Mouse (Mus musculus): ENCODE measurements around the gene Gm281. TPM values are rescaled to one million over a fixed set of nuclear protein-coding genes. Genes with fewer than 3 reads are reported as not detected.

Gm281 gene
- total RNA-seq (2023) = not detected in 4 replicates

GRCm38 (mm10) chr14:13914387-13915082 lies at the start of gene Gm281:
TSS of gene Gm281 (minus strand) at chr14:13914478.

DNA sequence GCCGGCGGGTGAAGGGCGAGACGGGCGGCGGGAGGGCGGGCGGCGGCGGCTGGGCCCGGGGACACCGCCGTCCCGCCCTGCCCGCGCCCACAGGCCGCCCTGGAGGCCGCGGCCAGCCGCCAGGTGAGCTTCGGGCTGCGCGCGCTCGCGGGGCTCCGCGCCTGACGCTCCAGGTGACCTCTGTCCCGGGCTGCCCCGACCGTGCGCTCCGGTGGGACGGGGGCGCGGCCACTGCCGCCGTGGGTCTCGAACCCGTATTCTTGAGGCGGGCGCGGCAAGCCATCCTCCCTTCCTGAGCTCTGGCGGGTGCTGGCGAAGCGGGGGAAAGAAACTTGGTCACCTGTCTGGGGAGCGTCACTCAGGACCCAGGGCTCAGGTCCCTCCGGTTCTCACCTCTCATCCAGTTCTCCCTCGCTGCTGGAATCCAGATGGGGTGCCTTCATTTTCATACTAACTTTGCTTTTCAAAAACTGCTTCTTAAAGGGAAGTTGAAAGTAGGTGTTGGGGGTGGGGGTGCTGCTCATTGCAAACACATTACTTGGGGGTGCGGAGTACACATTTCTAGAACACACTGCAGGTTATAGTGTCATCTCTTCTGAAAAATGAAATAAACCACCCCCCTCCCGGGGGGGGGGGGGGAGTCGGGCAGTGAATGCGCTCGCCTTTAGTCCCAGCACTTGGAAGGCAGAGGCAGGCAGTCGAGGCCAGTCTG lies 47.3 kb upstream of the Gm281 start, which contains the start of the genes Atxn7 and Thoc7:
Gene Atxn7 (plus strand): TSS at position 40 of the 712 bp plus-strand sequence.
Gene Thoc7 (minus strand): TSS at position 452 of the 712 bp plus-strand sequence.

Other genes with a start within 250 kb of the Gm281 start
- not detected in 4 replicates for gene Sntn, start 243.6 kb downstream of the Gm281 start, total RNA-seq (2023)
- gene Atxn7, start 47.0 kb upstream of the Gm281 start, total RNA-seq (2023) = 64.9 to 76.4 TPM (median 67.6 TPM) in 4 replicates
- 59.0 to 70.5 TPM (median 64.2 TPM) in 4 replicates for gene Thoc7, start 47.4 kb upstream of the Gm281 start, total RNA-seq (2023)
- gene Psmd6, start 206.5 kb upstream of the Gm281 start, total RNA-seq (2023) = 93.3 to 106 TPM (median 94.5 TPM) in 4 replicates